Mouse (Mus musculus) kidney, adult 2 months (tissue): ENCODE data around the gene Txndc5. TPM values are rescaled to one million over a fixed set of nuclear protein-coding genes. Genes with fewer than 3 reads are reported as not detected.

Experiments
- DNase-seq: peaks from one replicate; pipeline ENCODE4 v3.0.0; 2021
- H3K27ac ChIP-seq: fragments of 200-500 bp; 2 replicates; pipeline ENCODE4 v1.5.1; 2012; ENCODE audit warnings: low read depth, low read length, control low read depth, inconsistent platforms; ENCODE audit not compliant: insufficient read depth
- H3K27me3 ChIP-seq: fragments of 200-500 bp; replicated peaks from 2 replicates; pipeline ENCODE4 v1.6.1; 2012; ENCODE audit warnings: mild to moderate bottlenecking, moderate library complexity, low read length, inconsistent platforms; ENCODE audit not compliant: control insufficient read depth, insufficient read depth
- H3K36me3 ChIP-seq: fragments of 200-500 bp; 2 replicates; pipeline ENCODE4 v1.6.1; 2012; ENCODE audit warnings: mild to moderate bottlenecking, moderate library complexity, low read length, inconsistent platforms; ENCODE audit not compliant: control insufficient read depth, insufficient read depth
- H3K4me1 ChIP-seq: fragments of 200-500 bp; 2 replicates; pipeline ENCODE4 v1.6.1; 2011; ENCODE audit warnings: low read length; ENCODE audit not compliant: control insufficient read depth, insufficient read depth
- H3K4me3 ChIP-seq: fragments of 200-500 bp; 2 replicates; pipeline ENCODE4 v1.5.1; 2011; ENCODE audit warnings: mild to moderate bottlenecking, low read depth, low read length, control low read depth; ENCODE audit not compliant: insufficient read depth
- CTCF ChIP-seq: fragments of 200-500 bp; conservative IDR thresholded peaks from 2 replicates; pipeline ENCODE4 v1.5.1; 2011; ENCODE audit warnings: low read depth, mild to moderate bottlenecking, control low read depth, low read length, moderate library complexity, mixed read lengths; ENCODE audit not compliant: insufficient read depth, insufficient read length
- POLR2A ChIP-seq: fragments of 200-500 bp; IDR thresholded peaks from one replicate; pipeline ENCODE4 v1.6.1; 2011; ENCODE audit warnings: low read depth, low read length, control low read depth
- WGBS: fragments of 180-500 bp; shearing (Covaris S2); methylation state at CpG from one replicate; pipeline ENCODE4 v1.1.7; 2018; 5-methylcytosine and 5-hydroxymethylcytosine counted together
- polyA plus RNA-seq: library from polyadenylated mRNA; depleted of rRNA; stranded (reverse); fragments of >200 nt; gene quantifications from 2 replicates; pipeline ENCODE4 v1.2.3, GENCODE M21; 2012

Gene Txndc5
- polyA plus RNA-seq, 1 experiment = 91.3 TPM

DNA sequence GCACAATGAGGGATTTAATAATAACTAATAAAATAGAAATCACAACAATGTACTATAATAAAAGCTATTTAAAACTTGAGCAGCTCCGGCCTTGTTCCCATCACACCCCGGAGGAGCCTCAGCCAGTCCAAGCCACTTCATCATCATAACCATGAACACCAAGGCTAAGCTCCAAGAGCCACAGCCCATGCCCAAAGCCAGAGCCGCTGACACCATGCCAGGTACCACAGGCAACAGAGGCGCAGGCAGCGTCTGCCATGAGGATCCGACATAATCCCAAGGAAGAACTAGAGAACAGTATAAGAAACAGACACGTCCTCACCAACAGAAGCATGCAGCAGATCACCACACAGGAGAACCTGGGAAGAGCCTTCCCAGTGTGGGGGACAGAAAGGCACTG, 14.7 kb downstream of the Txndc5 start:
- H3K4me1 ChIP-seq = no peaks in the 10 kb centered on the region; the same call in 1 of the 2 replicates
- H3K27ac ChIP-seq = no peak overlapping the region
- H3K36me3 ChIP-seq = no peaks in the 10 kb centered on the region; the same call in none of the 2 replicates
- H3K4me3 ChIP-seq = no peak overlapping the region
- TF ChIP-seq POLR2A = no peak
- no peak for DNase-seq
- no peaks in the 10 kb centered on the region for H3K27me3 ChIP-seq
- WGBS = 86% methylated on average over 7 of the region's 7 CpGs

DNA sequence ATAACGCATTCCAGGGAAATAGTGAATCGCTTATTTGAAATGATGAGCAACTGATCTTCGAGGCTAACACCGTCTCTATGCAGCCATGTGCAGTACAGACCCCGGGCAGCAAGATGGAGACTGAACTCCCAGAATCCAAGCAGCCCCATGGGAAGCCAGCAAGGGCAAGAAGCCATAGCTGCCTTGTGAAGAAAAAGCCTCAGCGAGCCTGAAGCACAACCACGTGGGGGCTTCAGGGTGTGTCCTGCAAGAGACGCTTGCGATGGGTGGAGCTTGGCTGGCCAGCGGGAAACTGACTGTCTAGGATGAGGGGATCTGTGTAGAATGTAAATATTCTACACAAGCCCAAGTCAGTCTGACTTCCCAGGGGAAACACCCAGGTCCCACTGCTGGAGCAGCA, 16.6 kb downstream of the Txndc5 start:
- Histone ChIP-seq H3K4me1 (no peaks in the 10 kb centered on the region; the same call in 1 of the 2 replicates), H3K36me3 (no peaks in the 10 kb centered on the region; the same call in 1 of the 2 replicates), H3K4me3 (no peak overlapping the region), H3K27ac (no peak overlapping the region), H3K27me3 (no peaks in the 10 kb centered on the region)
- no peak for DNase-seq
- 79% methylated on average over 10 of the region's 10 CpGs for WGBS
- no peak for TF ChIP-seq CTCF

GRCm38 (mm10) chr13:38509681-38510341, 18.8 kb downstream of the Txndc5 start:
- Histone ChIP-seq H3K27ac (no peak overlapping the region), H3K36me3 (no peaks in the 10 kb centered on the region; the same call in 1 of the 2 replicates), H3K27me3 (no peaks in the 10 kb centered on the region), H3K4me1 (no peaks in the 10 kb centered on the region; the same call in 1 of the 2 replicates), H3K4me3 (no peak overlapping the region)
- peak; percentile 72 for DNase-seq
- TF ChIP-seq CTCF = no peak
- TF ChIP-seq POLR2A = no peak
- WGBS = 60% methylated on average over 8 of the region's 8 CpGs

- TF ChIP-seq CTCF = no peak
- no peak for TF ChIP-seq POLR2A
- Histone ChIP-seq H3K4me3 (no peak overlapping the region), H3K4me1 (no peaks in the 10 kb centered on the region), H3K27ac (no peak overlapping the region), H3K36me3 (no peaks in the 10 kb centered on the region; the same call in 1 of the 2 replicates), H3K27me3 (no peaks in the 10 kb centered on the region)
- 87% methylated on average over 10 of the region's 10 CpGs for WGBS
- no peak for DNase-seq
Observed at GRCm38 (mm10) chr13:38506936-38507335, 21.7 kb downstream of the Txndc5 start.

DNA sequence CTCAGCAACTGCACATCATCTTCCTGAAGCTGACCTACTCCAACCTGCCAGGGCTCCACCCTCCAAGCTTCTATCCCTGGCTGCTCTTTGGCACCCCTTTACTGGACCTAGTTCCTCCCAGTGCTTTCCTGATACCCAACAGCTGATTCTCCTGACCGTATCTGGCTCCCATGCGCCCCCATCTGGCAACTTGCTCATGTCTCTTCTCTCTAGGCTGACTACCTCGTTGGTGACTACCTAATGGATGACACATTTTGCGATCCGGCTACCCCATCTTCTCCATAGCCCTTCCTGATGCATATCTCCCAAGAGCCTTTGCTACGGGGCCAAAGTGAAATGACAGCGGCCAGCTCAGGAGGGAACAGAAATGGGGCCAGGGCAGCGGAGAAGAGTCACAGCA, 22.3 kb downstream of the Txndc5 start:
- no peaks in the 10 kb centered on the region; the same call in 1 of the 2 replicates for H3K36me3 ChIP-seq
- WGBS = 74% methylated on average over 8 of the region's 8 CpGs
- no peaks in the 10 kb centered on the region for H3K4me1 ChIP-seq
- TF ChIP-seq POLR2A = no peak
- peak; percentile 55 for TF ChIP-seq CTCF
- no peak overlapping the region for H3K4me3 ChIP-seq
- H3K27ac ChIP-seq = no peak overlapping the region
- DNase-seq = peak; percentile 56
- H3K27me3 ChIP-seq = no peaks in the 10 kb centered on the region

GRCm38 (mm10) chr13:38503137-38503849, 25.3 kb downstream of the Txndc5 start:
- Histone ChIP-seq H3K4me1 (no peaks in the 10 kb centered on the region), H3K36me3 (no peaks in the 10 kb centered on the region; the same call in 1 of the 2 replicates), H3K27me3 (no peaks in the 10 kb centered on the region), H3K4me3 (no peak overlapping the region), H3K27ac (no peak overlapping the region)
- 74% methylated on average over 14 of the region's 14 CpGs for WGBS
- peak; percentile 19 for DNase-seq
- TF ChIP-seq POLR2A (no peak), CTCF (no peak)

DNA sequence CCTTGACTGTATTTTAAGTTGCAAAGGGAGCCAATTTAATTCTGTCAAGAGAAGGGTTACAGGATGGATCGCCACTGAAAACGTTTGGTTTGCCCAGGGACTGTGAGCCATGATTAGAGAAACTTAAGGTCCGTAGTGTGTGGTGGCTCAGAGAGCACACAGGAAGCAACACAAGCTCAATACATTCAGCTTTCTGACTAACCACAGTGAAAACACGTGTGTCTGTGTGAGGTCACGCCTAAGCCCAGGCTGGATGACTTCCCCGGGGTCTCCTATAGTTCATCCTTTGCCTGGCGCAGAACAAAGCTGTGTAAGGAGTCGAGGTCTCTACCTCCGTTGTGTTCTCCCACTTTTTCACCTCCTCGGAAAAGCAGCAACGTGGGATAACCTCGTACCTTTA, 27.3 kb downstream of the Txndc5 start:
- TF ChIP-seq CTCF (no peak), POLR2A (no peak)
- WGBS = 90% methylated on average over 12 of the region's 12 CpGs

GRCm38 (mm10) chr13:38496715-38497114, 31.9 kb downstream of the Txndc5 start:
- 48% methylated on average over 3 of the region's 3 CpGs for WGBS
- Histone ChIP-seq H3K4me3 (no peak overlapping the region), H3K27me3 (no peaks in the 10 kb centered on the region), H3K36me3 (no peaks in the 10 kb centered on the region; the same call in 1 of the 2 replicates), H3K27ac (no peak overlapping the region), H3K4me1 (no peaks in the 10 kb centered on the region)
- TF ChIP-seq CTCF (no peak), POLR2A (no peak)
- no peak for DNase-seq

More for the DNA sequence above, 27.3 kb downstream of the Txndc5 start:
- DNase-seq = no peak
- H3K27ac ChIP-seq = no peak overlapping the region
- no peaks in the 10 kb centered on the region; the same call in 1 of the 2 replicates for H3K36me3 ChIP-seq
- H3K4me3 ChIP-seq = no peak overlapping the region
- no peaks in the 10 kb centered on the region for H3K27me3 ChIP-seq
- no peaks in the 10 kb centered on the region for H3K4me1 ChIP-seq
